Comparison of ENCODE assay signal across 30 mouse cellular contexts in genomic region chr5:75074132-75074531, GRCm38 (mm10). TPM values are rescaled to one million over a fixed set of nuclear protein-coding genes. Genes with fewer than 3 reads are reported as not detected.
DNase-seq lines count a peak whose midpoint lies in the region; ATAC-seq and TF ChIP-seq lines count a peak whose summit lies in the region.
"Had no signal": no experiment of that assay in that cellular context is flagged by ENCODE, and none has a peak within 500 bp of the region (broad histone marks: within the 10 kb centered on the region; RNA-seq: fewer than 3 reads in every experiment).

No protein-coding gene starts in this region.

- DNase-seq in embryo, embryonic 11 days: peak; percentile 22
- no peak for DNase-seq in embryo, embryonic 10 days (ENCODE audit: low spot score)
- no peak for DNase-seq in hindbrain, postnatal 0 days (ENCODE audit: low spot score)
- DNase-seq in hindbrain, embryonic 14.5 days (ENCODE audit: low spot score): no peak
- DNase-seq in Muller cell, postnatal 12 days (ENCODE audit: inconsistent ontology term): no peak
- DNase-seq in kidney, postnatal 4 days: no peak
- DNase-seq: adrenal gland, adult 2 months; cerebellum, adult 11 months; cerebellum, adult 8-10 months; cerebellum, postnatal 14 days; gastrocnemius, postnatal 14 days; heart, postnatal 36 days; kidney, adult 18-20 months had no signal

- no peak overlapping the region for H3K4me3 ChIP-seq in hindbrain, embryonic 12.5 days
- H3K4me3 ChIP-seq in hindbrain, postnatal 0 days (ENCODE audit: low read length): no peak overlapping the region
- no peak overlapping the region for H3K4me3 ChIP-seq in hindbrain, embryonic 14.5 days (replicated peaks; ENCODE audit: low read length)
- no peak overlapping the region for H3K4me3 ChIP-seq in neural tube, embryonic 13.5 days
- H3K4me3 ChIP-seq: embryonic facial prominence, embryonic 15.5 days; erythroblast, embryonic 14.5 days; heart, embryonic 13.5 days; intestine, embryonic 15.5 days had no signal

- WGBS in hindbrain, embryonic 12.5 days: 8% methylated on average over 4 of the region's 4 CpGs
- WGBS in hindbrain, postnatal 0 days: 24% methylated on average over 4 of the region's 4 CpGs
- 6% methylated on average over 4 of the region's 4 CpGs for WGBS in hindbrain, embryonic 14.5 days
- 6% methylated on average over 4 of the region's 4 CpGs for WGBS in neural tube, embryonic 13.5 days

- H3K4me2 ChIP-seq in hindbrain, embryonic 12.5 days (replicated peaks): no peak overlapping the region
- H3K4me2 ChIP-seq in hindbrain, postnatal 0 days (ENCODE audit: low read depth, low read length): no peak overlapping the region
- no peak overlapping the region for H3K4me2 ChIP-seq in hindbrain, embryonic 14.5 days (replicated peaks)
- H3K4me2 ChIP-seq in neural tube, embryonic 13.5 days: no peak overlapping the region
- H3K4me2 ChIP-seq: embryonic facial prominence, embryonic 15.5 days; heart, embryonic 13.5 days; intestine, embryonic 15.5 days had no signal

- no peaks in the 10 kb centered on the region for H3K36me3 ChIP-seq in hindbrain, embryonic 12.5 days
- H3K36me3 ChIP-seq in hindbrain, postnatal 0 days (ENCODE audit: insufficient read depth, low read length): no peaks in the 10 kb centered on the region
- no peaks in the 10 kb centered on the region for H3K36me3 ChIP-seq in hindbrain, embryonic 14.5 days (replicated peaks; ENCODE audit: control insufficient read depth, insufficient read depth)
- H3K36me3 ChIP-seq in neural tube, embryonic 13.5 days: no peaks in the 10 kb centered on the region
- H3K36me3 ChIP-seq: embryonic facial prominence, embryonic 15.5 days; forebrain, embryonic 10.5 days; heart, embryonic 13.5 days; intestine, embryonic 15.5 days had no signal

- no peak overlapping the region for H3K9ac ChIP-seq in hindbrain, embryonic 12.5 days
- no peak overlapping the region for H3K9ac ChIP-seq in hindbrain, postnatal 0 days (replicated peaks; ENCODE audit: low read length)
- H3K9ac ChIP-seq in hindbrain, embryonic 14.5 days: no peak overlapping the region
- H3K9ac ChIP-seq in neural tube, embryonic 13.5 days: no peak overlapping the region
- H3K9ac ChIP-seq: embryonic facial prominence, embryonic 15.5 days; heart, embryonic 13.5 days; intestine, embryonic 15.5 days had no signal

- TF ChIP-seq CTCF in hindbrain, postnatal 0 days (IDR thresholded peaks at IDR 0.05; ENCODE audit: low read depth): no peak

- peaks cover 94% of the 10 kb centered on the region for H3K27me3 ChIP-seq in hindbrain, embryonic 12.5 days
- peaks cover 85% of the 10 kb centered on the region for H3K27me3 ChIP-seq in hindbrain, postnatal 0 days (ENCODE audit: insufficient read depth, low read length)
- H3K27me3 ChIP-seq in hindbrain, embryonic 14.5 days (ENCODE audit: control insufficient read depth, insufficient read depth, low read length): peaks cover 99% of the 10 kb centered on the region
- peaks cover 96% of the 10 kb centered on the region for H3K27me3 ChIP-seq in neural tube, embryonic 13.5 days

- peak; percentile 33; the same call in 1 of the 2 replicates for ATAC-seq in hindbrain, embryonic 12.5 days (ENCODE audit: low FRiP score)
- no peak for ATAC-seq in hindbrain, postnatal 0 days
- 0 out of 2 replicates have a peak, but pooled peaks have one; percentile 51 for ATAC-seq in hindbrain, embryonic 14.5 days (ENCODE audit: low FRiP score)
- peak; percentile 62; the same call in 1 of the 2 replicates for ATAC-seq in neural tube, embryonic 13.5 days (ENCODE audit: low read depth)
- ATAC-seq: activated CD4-positive, CD25-positive, alpha-beta regulatory T cell, adult 4 months; forebrain, embryonic 16.5 days; intestine, embryonic 15.5 days; Patski had no signal

- H3K4me1 ChIP-seq in hindbrain, embryonic 12.5 days: peaks cover 25% of the 10 kb centered on the region
- no peaks in the 10 kb centered on the region for H3K4me1 ChIP-seq in hindbrain, postnatal 0 days (ENCODE audit: insufficient read depth, low read length)
- H3K4me1 ChIP-seq in hindbrain, embryonic 14.5 days (replicated peaks; ENCODE audit: control insufficient read depth, insufficient read depth, low read length): peaks cover 11% of the 10 kb centered on the region
- H3K4me1 ChIP-seq in neural tube, embryonic 13.5 days (replicated peaks): peaks cover 75% of the 10 kb centered on the region

- H3K27ac ChIP-seq in hindbrain, embryonic 12.5 days: no peak overlapping the region
- H3K27ac ChIP-seq in hindbrain, postnatal 0 days: no peak overlapping the region
- H3K27ac ChIP-seq in hindbrain, embryonic 14.5 days: no peak overlapping the region
- no peak overlapping the region for H3K27ac ChIP-seq in neural tube, embryonic 13.5 days (replicated peaks)
- H3K27ac ChIP-seq: embryonic facial prominence, embryonic 15.5 days; forebrain, embryonic 10.5 days; heart, embryonic 13.5 days; intestine, embryonic 15.5 days had no signal

- H3K9me3 ChIP-seq in hindbrain, embryonic 12.5 days (replicated peaks): no peaks in the 10 kb centered on the region
- no peaks in the 10 kb centered on the region for H3K9me3 ChIP-seq in hindbrain, postnatal 0 days (ENCODE audit: low read length)
- no peaks in the 10 kb centered on the region for H3K9me3 ChIP-seq in hindbrain, embryonic 14.5 days (ENCODE audit: control insufficient read depth, low read length)
- H3K9me3 ChIP-seq in neural tube, embryonic 13.5 days: no peaks in the 10 kb centered on the region
- H3K9me3 ChIP-seq: embryonic facial prominence, embryonic 15.5 days; forebrain, embryonic 10.5 days; heart, embryonic 13.5 days; intestine, embryonic 15.5 days had no signal

RNA-seq across cellular contexts. Expression of gene Gsx2, which starts 1.3 kb away (rescaled TPM):
- 6.1 and 6.8 TPM in 2 replicates for polyA plus RNA-seq in hindbrain, embryonic 12.5 days (2016; fragmentation: Nextera tagmentation; extraction: Ambion mirVana)
- 0.47 TPM in 1 of 2 replicates, not detected in the other for total RNA-seq in hindbrain, postnatal 0 days (2014; rRNA removed)
- polyA plus RNA-seq in hindbrain, postnatal 0 days (2015; fragmentation: Nextera tagmentation; extraction: Ambion mirVana): 0.14 TPM in 1 of 2 replicates, not detected in the other
- 0.37 TPM in 1 of 2 replicates, not detected in the other for polyA plus RNA-seq in hindbrain, embryonic 14.5 days (2014; fragmentation: Nextera tagmentation; extraction: Ambion mirVana)
- 1.2 and 1.7 TPM in 2 replicates for polyA plus RNA-seq in neural tube, embryonic 13.5 days (2015; fragmentation: Nextera tagmentation; extraction: Ambion mirVana)
- total RNA-seq: adrenal gland, adult 2 months; adrenal gland, postnatal 4 days; common myeloid progenitor, adult 5-6 weeks; gastrocnemius, adult 18-20 months; gastrocnemius, postnatal 14 days; heart, postnatal 36 days; MEL had no signal
- polyA plus RNA-seq: activated CD4-positive, CD25-positive, alpha-beta regulatory T cell, adult 4 months; adrenal gland, adult 2 months; C2C12; embryonic facial prominence, embryonic 15.5 days; erythroblast, embryonic 14.5 days; gonadal fat pad, adult 2 months; heart, embryonic 13.5 days; heart, postnatal 0 days; intestine, embryonic 15.5 days; Patski had no signal

RNA-seq across cellular contexts. Expression of gene Chic2, which starts 29.6 kb away (rescaled TPM):
- 51.6 and 52.8 TPM in 2 replicates for polyA plus RNA-seq in hindbrain, embryonic 12.5 days (2016; fragmentation: Nextera tagmentation; extraction: Ambion mirVana)
- 10.5 and 12.8 TPM in 2 replicates for total RNA-seq in hindbrain, postnatal 0 days (2014; rRNA removed)
- polyA plus RNA-seq in hindbrain, postnatal 0 days (2015; fragmentation: Nextera tagmentation; extraction: Ambion mirVana): 33.9 and 34.6 TPM in 2 replicates
- polyA plus RNA-seq in hindbrain, embryonic 14.5 days (2014; fragmentation: Nextera tagmentation; extraction: Ambion mirVana): 47.2 and 47.4 TPM in 2 replicates
- polyA plus RNA-seq in neural tube, embryonic 13.5 days (2015; fragmentation: Nextera tagmentation; extraction: Ambion mirVana): 32.0 and 42.5 TPM in 2 replicates
